Mouse (Mus musculus): ENCODE measurements around the gene 2310034G01Rik. TPM values are rescaled to one million over a fixed set of nuclear protein-coding genes. Genes with fewer than 3 reads are reported as not detected.

2310034G01Rik gene
- polyA plus RNA-seq, 1 experiment = 0.51 TPM

DNA sequence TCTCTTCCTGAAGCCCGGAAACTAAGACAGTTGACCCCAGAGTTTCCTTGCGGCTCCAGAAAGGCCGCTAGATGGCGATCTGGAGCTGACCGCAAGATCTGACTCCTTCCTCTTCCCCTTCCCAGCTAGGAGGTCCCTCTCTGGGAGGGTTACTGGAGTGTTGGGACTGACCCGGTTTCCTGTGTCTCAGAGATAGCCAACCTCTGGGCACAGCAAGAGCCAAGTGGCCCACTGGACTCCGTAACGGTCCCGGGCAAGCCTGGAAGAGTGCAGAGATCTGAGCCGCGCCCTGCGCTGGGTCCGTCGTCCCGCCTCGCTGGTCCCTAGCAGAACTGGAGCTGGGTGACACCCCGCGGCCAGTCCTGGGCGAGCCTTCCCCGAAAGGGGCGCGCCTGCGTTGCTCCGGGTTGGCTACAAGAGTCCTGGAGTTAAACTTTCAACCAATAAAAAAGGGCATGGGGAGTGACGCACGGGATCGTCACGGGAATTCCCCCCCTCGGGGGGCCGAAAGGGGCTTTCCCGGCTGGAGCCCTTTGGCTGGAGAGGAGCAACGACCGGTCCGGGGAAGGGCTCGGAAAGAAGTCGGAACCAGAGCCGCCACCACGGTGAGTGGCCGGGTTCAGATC, 45.8 kb downstream of the 2310034G01Rik start, which contains the start of gene Nfkb2:
Gene Nfkb2 (plus strand): TSS at position 105 of the 626 bp plus-strand sequence.
- H3K4me3 ChIP-seq (ENCODE audit: insufficient read depth, low read length) = peak within 1 kb of the TSS; percentile 74
- H3K27ac ChIP-seq (ENCODE audit: insufficient read depth, low read length) = peak within 1 kb of the TSS; percentile 67
- peaks cover 6% of the 10 kb centered on the region for H3K4me1 ChIP-seq (ENCODE audit: control insufficient read depth, insufficient read depth, low read length)
- TF ChIP-seq CTCF (IDR thresholded peaks at IDR 0.05; ENCODE audit: borderline replicate concordance, insufficient read depth, low read length) (peak; percentile 52; the same call in 1 of the 2 replicates), POLR2A (IDR thresholded peaks at IDR 0.05; ENCODE audit: low read depth, low read length) (peak; percentile 91)

GRCm38 (mm10) chr19:46303251-46304215, 46.6 kb downstream of the 2310034G01Rik start:
- Histone ChIP-seq H3K4me1 (ENCODE audit: control insufficient read depth, insufficient read depth, low read length) (peaks cover 6% of the 10 kb centered on the region), H3K27ac (ENCODE audit: insufficient read depth, low read length) (no peak overlapping the region), H3K4me3 (ENCODE audit: insufficient read depth, low read length) (peak overlapping the region; percentile 74)
- TF ChIP-seq CTCF (IDR thresholded peaks at IDR 0.05; ENCODE audit: borderline replicate concordance, insufficient read depth, low read length) = no peak
- no peak for TF ChIP-seq POLR2A (IDR thresholded peaks at IDR 0.05; ENCODE audit: low read depth, low read length)

DNA sequence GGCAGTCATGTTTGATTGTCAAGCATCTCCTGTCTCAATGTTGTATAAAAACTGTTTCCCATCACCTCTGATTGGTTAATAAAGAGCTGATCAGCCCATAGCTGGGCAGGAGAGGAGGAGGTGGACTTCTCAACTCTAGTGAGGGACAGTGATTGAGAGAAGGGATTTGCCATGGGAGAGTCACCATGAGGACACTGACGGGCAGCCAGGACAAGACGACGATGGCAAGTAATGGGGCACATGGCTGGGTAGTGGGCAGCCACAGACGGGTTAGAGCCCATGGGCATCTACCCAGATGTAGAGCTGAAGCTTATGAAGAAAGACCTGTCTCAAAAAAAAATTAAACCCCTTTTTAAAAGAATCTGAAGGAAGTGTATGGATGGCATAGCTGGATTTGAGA, 47.6 kb downstream of the 2310034G01Rik start:
- Histone ChIP-seq H3K4me3 (ENCODE audit: insufficient read depth, low read length) (no peak overlapping the region), H3K27ac (ENCODE audit: insufficient read depth, low read length) (no peak overlapping the region), H3K4me1 (ENCODE audit: control insufficient read depth, insufficient read depth, low read length) (peaks cover 6% of the 10 kb centered on the region)
- TF ChIP-seq CTCF (IDR thresholded peaks at IDR 0.05; ENCODE audit: borderline replicate concordance, insufficient read depth, low read length) = no peak
- no peak for TF ChIP-seq POLR2A (IDR thresholded peaks at IDR 0.05; ENCODE audit: low read depth, low read length)

DNA sequence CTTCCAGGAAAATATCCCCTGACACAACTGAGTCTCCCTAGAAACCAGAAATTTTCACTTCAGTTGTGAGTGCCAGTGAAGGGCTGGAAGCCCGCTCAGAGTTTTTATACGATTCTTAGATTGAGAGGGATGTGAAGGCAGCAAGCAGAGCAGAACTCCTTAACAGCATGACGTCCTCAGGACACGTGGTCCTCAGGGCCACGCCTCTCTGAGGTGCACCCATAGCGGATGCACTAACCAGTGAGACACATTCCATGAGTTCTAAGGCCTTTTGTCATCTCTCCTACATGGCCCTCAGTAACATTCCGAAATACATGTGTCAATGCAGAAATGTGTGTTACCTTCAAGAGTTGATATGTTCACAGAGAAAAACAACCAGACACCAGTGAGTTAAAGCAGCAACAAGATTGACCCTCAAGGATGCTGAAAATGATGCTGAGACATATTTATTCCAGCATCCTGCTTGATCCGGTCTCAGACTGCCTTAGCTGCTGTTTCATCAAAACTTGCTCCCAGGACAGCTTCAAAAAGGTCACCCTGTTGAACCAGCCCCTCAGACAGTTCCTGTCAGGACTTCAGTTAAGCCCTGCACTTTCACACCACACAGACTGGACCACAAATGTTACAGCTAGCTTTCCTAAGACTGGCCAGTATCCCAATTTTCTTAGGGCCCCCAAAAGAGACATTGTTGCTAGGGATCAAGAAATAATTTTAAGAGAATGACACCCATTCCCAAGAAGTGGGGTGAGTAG, 49.6 kb downstream of the 2310034G01Rik start:
- H3K4me1 ChIP-seq (ENCODE audit: control insufficient read depth, insufficient read depth, low read length) = peaks cover 6% of the 10 kb centered on the region
- H3K27ac ChIP-seq (ENCODE audit: insufficient read depth, low read length) = no peak overlapping the region
- TF ChIP-seq CTCF (IDR thresholded peaks at IDR 0.05; ENCODE audit: borderline replicate concordance, insufficient read depth, low read length) (no peak), POLR2A (IDR thresholded peaks at IDR 0.05; ENCODE audit: low read depth, low read length) (no peak)
- no peak overlapping the region for H3K4me3 ChIP-seq (ENCODE audit: insufficient read depth, low read length)

Other genes starting within 250 kb of the 2310034G01Rik start
- not detected in 2 replicates for gene Elovl3, start 218.4 kb downstream of the 2310034G01Rik start, polyA plus RNA-seq (2011; ENCODE audit: insufficient read length, low read depth, missing spikeins)
- gene Pitx3, start 202.0 kb downstream of the 2310034G01Rik start, polyA plus RNA-seq (2011; ENCODE audit: insufficient read length, low read depth, missing spikeins) = not detected in 2 replicates
- gene Gbf1, start 197.8 kb downstream of the 2310034G01Rik start, polyA plus RNA-seq (2011; ENCODE audit: insufficient read length, low read depth, missing spikeins) = 64.8 and 86.4 TPM in 2 replicates
- 42.3 and 44.8 TPM in 2 replicates for gene Nfkb2, start 46.0 kb downstream of the 2310034G01Rik start, polyA plus RNA-seq (2011; ENCODE audit: insufficient read length, low read depth, missing spikeins)
- gene Psd, start 23.1 kb downstream of the 2310034G01Rik start, polyA plus RNA-seq (2011; ENCODE audit: insufficient read length, low read depth, missing spikeins) = 1.5 and 2.7 TPM in 2 replicates
- gene Fbxl15, start 22.1 kb downstream of the 2310034G01Rik start, polyA plus RNA-seq (2011; ENCODE audit: insufficient read length, low read depth, missing spikeins) = 3.2 and 3.9 TPM in 2 replicates
- 62.4 and 67.7 TPM in 2 replicates for gene Cuedc2, start 11.6 kb downstream of the 2310034G01Rik start, polyA plus RNA-seq (2011; ENCODE audit: insufficient read length, low read depth, missing spikeins)
- 1.3 and 1.6 TPM in 2 replicates for gene Mfsd13a, start 9.2 kb downstream of the 2310034G01Rik start, polyA plus RNA-seq (2011; ENCODE audit: insufficient read length, low read depth, missing spikeins)
- 117 and 130 TPM in 2 replicates for gene Actr1a, start 45.4 kb upstream of the 2310034G01Rik start, polyA plus RNA-seq (2011; ENCODE audit: insufficient read length, low read depth, missing spikeins)
- gene Sufu, start 46.6 kb upstream of the 2310034G01Rik start, polyA plus RNA-seq (2011; ENCODE audit: insufficient read length, low read depth, missing spikeins) = 19.8 and 22.0 TPM in 2 replicates
- gene Trim8, start 151.4 kb upstream of the 2310034G01Rik start, polyA plus RNA-seq (2011; ENCODE audit: insufficient read length, low read depth, missing spikeins) = 22.1 and 25.9 TPM in 2 replicates
- 83.5 and 94.6 TPM in 2 replicates for gene Arl3, start 222.9 kb upstream of the 2310034G01Rik start, polyA plus RNA-seq (2011; ENCODE audit: insufficient read length, low read depth, missing spikeins)
- 7.6 and 8.6 TPM in 2 replicates for gene Sfxn2, start 223.1 kb upstream of the 2310034G01Rik start, polyA plus RNA-seq (2011; ENCODE audit: insufficient read length, low read depth, missing spikeins)
- gene Wbp1l, start 248.8 kb upstream of the 2310034G01Rik start, polyA plus RNA-seq (2011; ENCODE audit: insufficient read length, low read depth, missing spikeins) = 50.6 and 52.9 TPM in 2 replicates